ENCODE assay signal across 1 mouse cellular context in the genomic region with DNA sequence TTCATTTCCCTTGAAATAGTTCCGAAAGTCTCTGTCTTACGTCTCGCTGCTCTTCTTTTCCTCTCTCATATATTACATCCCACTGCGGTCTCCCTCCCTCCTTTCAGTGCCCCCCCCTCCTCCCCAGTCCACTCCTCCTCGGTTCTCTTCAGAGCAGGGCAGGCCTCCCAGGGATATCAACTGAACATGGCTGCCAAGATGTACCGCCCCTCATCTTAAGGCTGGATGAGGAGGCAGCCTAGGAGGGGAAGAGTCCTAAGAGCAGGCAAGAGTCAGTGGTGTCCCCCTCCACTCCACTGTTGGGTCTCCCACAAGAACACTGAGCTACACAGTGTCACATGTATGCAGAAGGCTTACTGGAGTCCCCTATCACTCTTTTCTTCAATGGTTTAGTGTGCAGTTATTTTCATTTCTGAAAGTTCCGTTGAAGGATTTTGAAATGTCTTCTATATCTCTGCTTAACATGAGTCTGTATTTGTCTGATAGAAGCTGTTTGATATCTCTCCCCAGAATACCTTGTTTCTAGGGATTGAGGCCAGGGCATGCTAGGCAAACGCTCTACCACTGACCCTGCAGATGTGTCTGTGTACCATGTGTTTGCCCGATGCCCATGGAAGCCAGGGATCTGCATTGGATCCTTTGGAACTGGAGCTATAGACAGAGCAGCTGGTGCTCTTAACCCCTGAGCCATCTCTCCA.
TF ChIP-seq lines count a peak whose summit lies in the region.

No protein-coding gene starts in this region.

TF ChIP-seq in MEL, 35 proteins besides CTCF, POLR2A, EP300 and RAD21 (continued from another document):
- TF ChIP-seq TCF12 (IDR thresholded peaks at IDR 0.05; ENCODE audit: low read depth, low read length) (peak; percentile 36; the same call in 1 of the 2 replicates), MXI1 (IDR thresholded peaks at IDR 0.05; ENCODE audit: low read depth, low read length) (no peak)
